8 mouse cellular contexts compared by ENCODE assay signal in the genomic region with DNA sequence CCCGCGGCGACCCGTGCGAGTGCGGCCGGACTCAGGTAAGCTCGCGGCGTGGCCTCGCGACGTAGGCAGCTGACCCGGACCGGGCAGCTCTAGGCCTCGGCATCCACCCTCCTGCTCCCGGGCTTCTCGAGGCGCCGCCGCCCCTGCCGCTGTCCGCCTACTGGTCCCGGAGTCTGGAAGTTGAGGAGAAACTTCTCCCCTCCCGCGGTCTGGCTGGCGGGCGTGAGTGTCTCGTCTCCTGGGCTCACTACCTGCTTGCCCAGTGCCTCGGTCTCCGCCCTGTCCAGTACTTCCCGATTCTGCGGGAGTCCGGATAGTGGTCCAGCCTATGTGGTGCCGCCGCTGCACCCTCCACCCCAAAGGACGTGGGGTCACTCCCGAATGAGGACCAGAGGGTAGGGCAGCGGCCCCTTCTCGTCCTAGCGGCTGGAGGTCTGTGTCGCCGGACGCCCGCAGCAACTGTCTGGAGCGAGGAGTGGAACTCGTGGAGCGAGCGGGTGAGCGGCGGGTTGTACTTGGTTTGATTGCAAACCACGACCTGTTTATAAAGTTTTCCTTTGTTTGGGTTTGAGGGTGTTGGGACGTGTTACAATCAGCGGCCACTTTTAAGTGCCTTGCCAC. TPM values are rescaled to one million over a fixed set of nuclear protein-coding genes. Genes with fewer than 3 reads are reported as not detected.
DNase-seq lines count a peak whose midpoint lies in the region.

No protein-coding gene starts in this region.

- DNase-seq in adrenal gland, adult 8-10 months, result peak; percentile 45
- no peak for DNase-seq in adrenal gland, adult (ENCODE audit: inconsistent age in 2 of 2, low spot score in 1 of 2)
- DNase-seq in right cerebral cortex, postnatal 36 days (ENCODE audit: low spot score in 2 of 2), result peak; percentile 3 to 5
- DNase-seq in right cerebral cortex, adult 18-20 months, result no peak
- peak; percentile 22 to 33 for DNase-seq in frontal cortex, postnatal 10 days (ENCODE audit: low spot score in 2 of 2)
- DNase-seq in kidney, postnatal 4 days, result peak; percentile 67 to 75
- DNase-seq in lung, postnatal 36 days, result peak; percentile 51
- DNase-seq in spleen, postnatal 10 days (ENCODE audit: low spot score in 2 of 2), result peak; percentile 25 to 26

RNA-seq across cellular contexts. Expression of a gene that starts 0.5 kb away (rescaled TPM):
- 10 to 100 TPM; 38.1 to 49.1 (median 43.7) TPM for total RNA-seq in adrenal gland, adult 8-10 months (2022)

Comparison
In these comparisons a context has a peak if more than half of its experiments do, and no peak if none do; other contexts are left out.
1. DNase-seq: peak in adrenal gland, adult 8-10 months (single experiment), right cerebral cortex, postnatal 36 days (2 of 2), frontal cortex, postnatal 10 days (2 of 2), kidney, postnatal 4 days (2 of 2), lung, postnatal 36 days (single experiment) and spleen, postnatal 10 days (2 of 2); none in adrenal gland, adult (0 of 2) and right cerebral cortex, adult 18-20 months (single experiment).